Mouse (Mus musculus) B cell, adult 2 months (primary cell): ENCODE results near the gene Tor4a.
A peak's percentile ranks its signal among the peaks of the same experiment; 100 is the strongest.

ENCODE experiments used
- DNase-seq, 2 experiments: peaks; one replicate each; pipeline ENCODE4 v3.0.0; 2022

The Tor4a gene

DNA sequence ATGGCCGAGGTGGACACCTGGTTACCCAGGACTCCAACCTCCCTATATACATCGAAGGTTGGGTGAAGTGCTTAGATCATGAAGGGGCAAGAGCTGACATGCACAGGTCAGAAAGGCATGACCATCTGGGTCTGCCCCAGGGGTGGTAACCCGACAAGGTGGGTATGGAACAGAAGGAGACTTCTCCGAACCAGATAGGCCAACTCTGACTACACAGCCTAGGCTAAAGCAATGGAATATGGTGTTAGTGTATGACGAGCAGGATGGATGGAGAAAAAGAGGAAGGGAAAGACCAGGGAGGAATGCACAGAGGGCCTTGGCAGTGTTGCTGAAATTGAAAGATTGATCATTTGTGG is 10.1 kb downstream of the Tor4a start:
- no peak for DNase-seq

DNA sequence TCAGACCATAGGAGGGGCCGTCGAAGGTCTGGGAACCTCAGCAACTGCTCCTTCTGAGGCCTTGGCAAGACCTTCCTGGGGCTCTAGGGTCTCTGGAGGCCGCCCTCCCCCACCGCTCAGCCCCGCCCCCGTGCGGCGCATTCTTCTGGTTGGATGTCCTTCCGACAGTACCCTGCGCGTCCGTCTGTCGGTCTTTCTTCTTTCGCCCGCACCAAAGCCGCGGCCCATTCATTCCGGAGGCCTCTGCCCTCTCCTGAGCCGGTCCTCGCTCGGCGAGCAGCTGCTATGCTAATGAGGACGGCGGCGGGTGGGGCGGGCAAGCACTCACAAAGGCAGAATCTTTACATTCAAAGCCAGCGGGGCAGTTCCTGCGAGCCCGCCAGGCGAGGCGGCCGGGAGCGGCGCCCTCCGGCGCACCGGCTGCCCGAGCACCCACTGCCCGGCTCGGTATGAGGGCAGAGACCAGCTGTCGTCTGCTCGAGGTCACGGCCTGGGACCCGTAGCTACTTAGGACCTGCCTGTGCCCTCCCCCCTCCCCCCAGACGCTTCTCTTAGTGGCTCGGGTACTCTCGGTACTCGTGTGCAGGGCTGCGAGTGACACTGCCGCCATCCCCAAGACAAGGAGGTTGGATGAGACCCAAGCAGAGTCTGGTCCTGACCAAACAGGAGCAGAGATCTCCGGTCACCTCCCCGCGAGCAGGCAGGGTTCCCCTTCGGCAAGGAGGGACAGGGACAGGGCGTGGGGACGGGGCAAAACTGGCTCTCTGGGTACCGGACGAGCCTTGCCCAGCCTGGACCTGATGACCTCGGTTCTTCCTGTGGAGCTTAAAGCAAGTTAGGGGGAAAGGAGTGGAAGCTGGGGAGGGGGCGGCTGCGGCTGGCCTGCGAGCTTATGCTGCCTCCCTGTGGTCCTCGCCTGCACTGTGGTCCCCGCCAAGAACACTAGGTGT is 10.8 kb downstream of the Tor4a start:
- DNase-seq: peak; percentile 62 to 65

GRCm38 (mm10) chr2:25184496-25184895 is 12.2 kb downstream of the Tor4a start:
- DNase-seq: no peak

- peak; percentile 42 to 47 for DNase-seq
These were observed 13.3 kb downstream of the Tor4a start for GRCm38 (mm10) chr2:25183336-25183735.

DNA sequence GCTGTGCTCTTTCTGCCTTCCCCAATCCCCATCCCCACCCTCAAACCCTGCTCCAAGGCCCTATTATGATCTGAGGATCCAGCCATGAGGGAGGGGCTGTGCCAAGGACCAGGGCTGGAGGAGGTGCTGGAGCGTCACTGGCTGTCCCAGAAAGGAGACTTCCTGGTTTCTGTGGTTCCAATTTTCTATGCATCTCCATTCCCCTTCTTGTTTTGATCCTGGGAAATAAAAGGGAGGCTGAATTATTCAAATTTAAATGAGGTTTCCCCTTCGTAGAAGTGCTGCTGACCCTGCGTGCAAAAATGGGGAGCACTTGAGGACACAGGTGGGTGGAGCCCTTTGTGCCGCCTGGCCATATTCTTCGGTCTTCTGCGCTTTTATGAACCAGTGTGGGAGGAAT is 14.0 kb downstream of the Tor4a start:
- no peak for DNase-seq

DNA sequence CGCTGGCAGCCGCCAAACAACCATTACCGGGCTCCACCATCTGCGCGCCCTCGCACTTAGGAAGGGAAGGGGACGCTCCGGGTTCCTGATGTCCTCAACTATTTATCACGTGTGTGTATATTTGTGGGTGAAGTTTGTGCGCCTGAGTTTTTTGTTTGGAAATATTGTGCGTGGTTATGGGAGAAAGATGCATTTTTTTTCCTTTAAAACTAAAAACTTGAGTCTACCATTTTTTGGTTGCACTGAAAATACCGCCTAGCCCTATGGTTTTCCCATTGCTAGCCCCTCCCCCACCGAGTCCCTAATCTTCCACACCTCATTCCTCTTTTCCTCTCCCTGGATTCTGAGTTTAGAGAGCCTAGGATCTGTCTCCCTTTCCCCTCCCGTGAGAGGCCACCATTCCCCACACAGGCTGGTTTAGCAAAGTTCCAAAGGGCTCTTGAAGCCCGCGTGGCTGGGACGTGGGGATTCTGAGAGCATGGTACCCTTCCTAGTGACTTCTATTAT is 14.7 kb downstream of the Tor4a start:
- no peak for DNase-seq

DNA sequence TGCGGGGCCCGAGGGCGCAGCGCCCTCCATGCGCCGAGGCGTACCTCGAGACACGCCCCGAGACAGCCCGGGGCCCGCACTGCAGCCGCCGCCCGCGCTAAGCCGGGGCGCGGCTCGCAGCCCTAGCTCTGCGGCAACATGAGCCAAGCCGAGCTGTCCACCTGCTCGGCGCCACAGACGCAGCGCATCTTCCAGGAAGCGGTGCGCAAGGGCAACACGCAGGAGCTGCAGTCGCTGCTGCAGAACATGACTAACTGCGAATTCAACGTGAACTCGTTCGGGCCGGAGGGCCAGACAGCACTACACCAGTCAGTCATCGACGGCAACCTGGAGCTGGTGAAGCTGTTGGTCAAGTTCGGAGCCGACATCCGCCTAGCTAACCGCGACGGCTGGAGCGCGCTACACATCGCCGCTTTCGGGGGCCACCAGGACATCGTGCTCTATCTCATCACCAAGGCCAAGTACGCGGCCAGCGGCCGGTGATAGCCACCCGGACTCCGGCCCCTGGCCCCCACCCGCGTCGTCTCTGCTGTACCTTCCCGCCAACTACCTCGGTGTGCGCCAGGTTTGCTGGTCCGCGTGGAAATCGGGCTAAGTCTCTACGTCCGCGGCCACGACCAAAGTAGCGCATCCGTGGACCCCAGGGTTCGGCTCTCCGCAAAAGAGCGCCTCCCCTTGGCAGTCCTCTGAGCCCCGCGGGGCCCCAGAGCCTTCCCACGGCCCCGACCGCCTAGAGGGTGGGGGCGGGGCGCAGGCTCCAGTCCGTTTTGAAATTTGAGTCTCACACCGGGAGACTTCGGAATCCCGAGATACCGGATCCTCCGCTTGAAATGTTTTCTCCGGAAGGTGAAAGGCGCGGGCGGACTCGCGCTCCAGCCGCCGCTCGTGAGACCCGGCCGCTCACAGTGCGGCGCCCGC is 15.5 kb downstream of the Tor4a start:
- peak; percentile 59 to 60 for DNase-seq

DNA sequence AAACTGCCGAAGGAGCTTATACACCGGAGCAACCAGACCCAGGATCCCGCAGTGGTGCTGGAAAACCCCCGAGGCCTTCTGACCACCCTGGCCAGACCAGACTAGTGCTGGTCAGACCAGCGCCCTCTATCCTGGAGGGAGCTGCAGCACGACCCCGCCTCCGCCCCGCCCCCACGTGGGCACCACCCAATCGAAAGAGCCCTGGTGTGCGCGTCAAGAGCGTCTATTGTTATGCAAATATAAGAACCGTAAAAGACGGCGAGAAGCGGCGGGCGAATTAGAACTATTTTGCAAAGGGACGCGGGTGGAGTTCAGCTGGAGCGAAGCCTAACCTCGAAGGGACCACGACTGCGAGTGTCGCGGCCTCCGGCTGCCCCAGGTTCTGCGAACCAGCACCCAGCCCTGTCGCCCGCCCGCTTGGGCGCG is 16.2 kb downstream of the Tor4a start, which contains the start of gene Nrarp:
Gene Nrarp, plus strand, starts transcription at position 281 of the 426 bp plus-strand sequence.
- DNase-seq: peak; percentile 94 to 95

GRCm38 (mm10) chr2:25179566-25180217 is 17.0 kb downstream of the Tor4a start:
- DNase-seq: no peak

DNA sequence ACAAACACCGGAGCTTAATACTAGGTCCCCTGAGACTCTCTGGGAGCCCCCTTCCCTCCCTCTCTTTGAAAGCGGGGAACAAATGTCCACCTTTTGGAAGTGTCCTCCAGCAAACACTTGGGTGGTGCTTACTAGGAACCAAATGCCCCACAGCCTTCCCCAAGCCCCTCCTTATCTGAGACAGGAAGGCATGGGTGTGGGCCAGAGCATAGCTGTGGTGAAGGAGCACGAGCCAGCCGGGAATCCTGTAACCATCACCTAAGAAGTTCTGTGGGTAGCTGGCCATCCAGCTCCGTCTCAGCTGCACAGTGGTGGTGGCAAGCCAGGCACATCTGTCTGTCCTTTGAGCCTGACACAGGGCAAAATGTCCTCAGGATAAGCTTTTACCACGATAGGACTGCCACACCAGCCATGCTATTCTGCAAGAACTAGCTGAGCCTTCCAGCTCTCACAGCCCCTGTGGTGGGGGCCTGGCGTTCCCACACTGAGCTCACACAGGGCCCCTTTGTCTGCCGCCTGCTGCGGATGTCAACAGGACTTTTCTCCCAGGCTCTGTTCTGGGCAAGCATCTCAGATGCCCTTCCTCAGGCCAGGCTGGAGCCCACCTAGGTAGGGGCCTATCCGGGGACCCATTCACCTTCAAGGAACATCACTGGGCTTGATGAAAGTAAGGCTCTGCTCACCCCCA is 18.3 kb downstream of the Tor4a start:
- DNase-seq: no peak

DNA sequence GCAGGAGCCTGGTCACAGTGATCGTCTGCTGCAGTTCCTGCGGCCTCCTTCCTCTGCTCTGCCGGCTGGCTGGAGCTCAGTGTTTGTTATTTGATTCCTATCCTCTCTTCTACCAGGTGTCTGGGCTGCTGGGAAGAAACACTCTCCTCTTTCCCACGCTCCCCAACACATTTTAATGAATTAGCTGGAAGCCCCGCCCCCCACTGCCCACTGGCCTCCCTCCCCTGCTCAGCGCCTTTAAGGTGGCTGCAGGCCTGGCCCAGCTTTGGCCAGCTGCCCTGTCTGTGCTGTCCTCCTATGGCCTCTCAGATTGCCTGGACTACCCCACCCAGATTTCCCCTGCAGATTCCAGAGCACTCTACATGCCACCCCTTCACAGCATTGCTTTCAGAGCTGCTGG is 19.0 kb downstream of the Tor4a start:
- DNase-seq: no peak

DNA sequence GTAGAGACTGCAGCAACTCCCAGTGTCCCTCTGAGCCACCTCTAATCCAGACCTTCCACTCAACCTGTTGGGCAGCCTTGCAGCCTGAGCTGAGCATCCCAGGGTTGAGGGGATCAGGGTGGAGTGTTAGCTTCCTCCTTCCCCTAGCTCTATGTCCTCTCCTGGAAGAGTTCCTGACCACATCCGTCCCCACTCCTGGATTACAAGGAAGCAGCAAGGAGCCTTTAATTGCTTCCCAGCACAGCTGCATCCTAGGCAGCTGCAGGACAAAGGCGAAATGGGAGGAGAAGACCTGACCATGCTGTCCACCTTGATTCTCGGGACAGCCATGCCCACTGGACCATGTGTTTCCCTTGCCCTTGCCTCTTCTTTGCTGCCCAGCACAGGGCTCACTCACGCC is 19.6 kb downstream of the Tor4a start:
- DNase-seq: no peak

GRCm38 (mm10) chr2:25176573-25176972 is 20.1 kb downstream of the Tor4a start:
- DNase-seq: no peak

DNA sequence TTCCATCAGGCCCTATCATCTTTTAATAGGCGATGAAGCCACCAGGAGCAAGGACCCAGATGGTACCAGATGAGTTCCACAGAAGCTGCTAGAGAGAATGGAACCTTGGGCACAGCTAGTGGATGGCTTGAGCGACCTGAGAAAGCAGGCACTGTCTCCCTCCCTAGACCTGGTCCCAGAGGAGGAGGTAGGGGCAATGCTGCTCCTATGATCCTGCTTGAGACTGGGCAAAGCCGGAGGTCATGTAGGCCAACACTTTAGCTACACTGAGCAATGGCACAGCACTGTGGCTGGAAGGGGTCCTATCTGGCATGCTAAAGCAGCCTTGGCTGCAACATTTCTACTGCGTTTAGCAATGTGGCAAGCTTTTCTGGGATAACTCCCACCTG is 21.0 kb downstream of the Tor4a start:
- no peak for DNase-seq

DNA sequence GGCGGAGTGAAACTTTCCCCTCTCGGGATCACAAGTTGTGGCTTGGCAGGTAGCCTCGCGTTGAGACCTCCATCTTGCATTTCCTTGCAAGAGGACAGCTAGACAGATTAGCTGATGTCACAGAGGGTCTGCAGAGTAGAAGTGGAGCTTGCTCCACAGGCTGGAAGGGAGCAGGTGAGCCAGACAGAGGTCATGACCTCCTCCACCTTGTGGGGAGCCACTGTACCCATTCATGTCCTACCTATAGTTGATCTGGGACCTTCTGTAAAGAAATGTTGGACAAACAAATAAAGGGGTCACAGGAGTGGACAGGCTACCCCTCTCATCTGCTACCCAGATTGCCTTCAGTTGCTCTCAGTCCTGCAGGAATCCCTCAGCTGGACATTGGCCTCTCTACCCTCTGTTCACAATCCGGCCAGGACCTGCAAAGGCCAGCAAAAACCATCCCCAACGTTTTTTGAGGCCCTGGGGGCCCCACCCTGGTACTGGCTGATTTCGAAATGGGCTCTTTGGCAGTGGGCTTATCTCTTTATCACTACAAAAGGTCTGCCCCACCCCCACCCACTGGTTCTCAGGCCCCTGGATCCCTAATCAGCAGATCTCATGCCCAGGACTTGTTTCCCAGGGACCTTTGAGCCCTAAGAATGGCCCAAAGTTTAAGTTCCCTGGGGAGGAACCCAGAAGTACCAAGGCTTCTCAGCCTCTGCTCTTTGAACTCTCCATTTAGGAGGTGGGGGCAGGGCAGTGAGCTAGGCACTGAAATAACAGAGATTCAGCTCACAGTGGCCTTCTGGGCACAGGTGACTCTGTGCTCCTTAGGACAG is 21.6 kb downstream of the Tor4a start:
- DNase-seq: no peak

GRCm38 (mm10) chr2:25173821-25174220 is 22.9 kb downstream of the Tor4a start:
- DNase-seq: no peak

GRCm38 (mm10) chr2:25172629-25173028 is 24.1 kb downstream of the Tor4a start:
- no peak for DNase-seq

DNA sequence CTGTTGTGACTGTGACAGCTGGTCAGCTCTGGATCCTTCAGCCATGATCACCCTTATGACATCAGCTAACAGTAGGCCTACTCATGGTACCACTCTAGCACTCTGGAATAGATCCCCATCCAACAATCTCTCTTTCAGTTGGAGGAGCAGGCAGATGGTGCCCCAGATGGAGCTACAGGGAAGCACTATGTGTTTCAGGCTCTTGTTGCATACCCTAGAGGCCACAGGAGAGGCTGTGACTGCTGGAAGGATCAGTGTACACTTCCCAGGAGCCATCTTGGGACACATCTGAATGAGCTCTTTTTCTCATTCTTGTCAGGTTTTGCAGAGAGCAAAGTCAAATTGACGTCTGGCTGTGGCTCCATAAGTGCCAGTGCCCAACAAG is 24.9 kb downstream of the Tor4a start:
- DNase-seq: no peak

DNA sequence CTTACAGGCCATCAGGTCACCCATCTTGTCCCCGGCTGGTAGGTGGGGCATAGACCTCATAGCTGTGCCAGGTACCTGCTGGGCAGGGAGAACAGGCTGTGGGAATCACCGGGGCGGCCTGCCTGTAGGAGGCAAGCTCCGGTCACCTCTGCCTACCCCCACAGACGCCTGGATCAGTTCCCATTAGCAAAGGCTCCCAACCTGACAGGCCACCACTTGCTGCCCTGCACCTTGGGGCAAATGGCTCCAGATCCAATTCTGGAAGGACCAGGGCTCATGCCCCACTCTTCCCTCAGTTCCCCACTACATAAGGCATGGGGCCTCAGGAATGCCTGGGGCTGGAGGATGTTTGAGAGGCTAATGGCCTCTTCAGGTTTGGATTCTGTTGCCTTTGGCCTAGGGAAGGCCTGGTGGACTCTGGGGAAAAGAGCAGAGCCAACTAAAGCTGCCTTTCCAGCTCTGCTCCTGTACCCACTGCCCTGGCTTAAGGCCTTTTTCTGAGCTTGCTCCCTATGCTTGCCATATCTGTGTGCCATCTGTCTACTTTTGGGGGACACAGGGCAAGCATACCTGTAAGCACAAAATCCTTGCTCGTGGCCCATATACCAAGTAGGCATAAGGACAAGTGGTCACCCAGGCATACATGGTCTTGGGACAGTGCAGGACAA is 25.5 kb downstream of the Tor4a start:
- no peak for DNase-seq

GRCm38 (mm10) chr2:25170326-25171100 is 26.2 kb downstream of the Tor4a start:
- DNase-seq: peak; percentile 16 to 25
